Mouse (Mus musculus): ENCODE data around the gene Sipa1l2. TPM values are rescaled to one million over a fixed set of nuclear protein-coding genes. Genes with fewer than 3 reads are reported as not detected.
"Not testable (repeated sequence)": the region's sequence is repeated elsewhere in the genome, so short reads cannot be mapped to it uniquely, and the experiment has no call there.

Gene Sipa1l2
- total RNA-seq, 2 experiments from 2014 or later: 60.7 to 73.7 TPM

GRCm38 (mm10) chr8:125533709-125534108 is 35.9 kb downstream of the Sipa1l2 start:
- DNase-seq: peak in 1 of 2 experiments; percentile 40

- no peak for DNase-seq
These were observed 36.7 kb downstream of the Sipa1l2 start for GRCm38 (mm10) chr8:125532953-125533352.

- no peak for DNase-seq
These were observed 37.4 kb downstream of the Sipa1l2 start for GRCm38 (mm10) chr8:125532177-125532576.

GRCm38 (mm10) chr8:125531640-125532039 is 38.0 kb downstream of the Sipa1l2 start:
- no peak for DNase-seq

DNA sequence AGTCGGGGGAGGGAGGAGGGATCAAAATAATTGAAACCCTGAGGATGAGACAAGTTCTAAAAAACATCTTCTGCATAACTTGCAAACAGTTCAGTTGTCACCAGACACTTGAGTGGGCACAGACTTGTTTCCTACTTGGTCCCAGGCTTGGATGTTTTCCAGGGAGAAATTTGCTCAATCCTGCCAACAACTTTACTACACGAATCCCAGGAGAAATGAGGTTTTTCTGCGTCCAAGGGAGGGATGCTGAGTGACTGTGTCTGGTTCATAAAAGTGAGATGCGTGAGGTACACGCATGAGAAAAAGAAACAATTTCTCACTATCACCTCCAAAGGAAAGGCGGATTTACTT is 38.5 kb downstream of the Sipa1l2 start:
- no peak for DNase-seq

- DNase-seq: no peak
These were observed 39.2 kb downstream of the Sipa1l2 start for GRCm38 (mm10) chr8:125530187-125531087.

- no peak for DNase-seq
These were observed 40.6 kb downstream of the Sipa1l2 start for GRCm38 (mm10) chr8:125529019-125529418.

GRCm38 (mm10) chr8:125527941-125528340 is 41.7 kb downstream of the Sipa1l2 start:
- no peak for DNase-seq

DNA sequence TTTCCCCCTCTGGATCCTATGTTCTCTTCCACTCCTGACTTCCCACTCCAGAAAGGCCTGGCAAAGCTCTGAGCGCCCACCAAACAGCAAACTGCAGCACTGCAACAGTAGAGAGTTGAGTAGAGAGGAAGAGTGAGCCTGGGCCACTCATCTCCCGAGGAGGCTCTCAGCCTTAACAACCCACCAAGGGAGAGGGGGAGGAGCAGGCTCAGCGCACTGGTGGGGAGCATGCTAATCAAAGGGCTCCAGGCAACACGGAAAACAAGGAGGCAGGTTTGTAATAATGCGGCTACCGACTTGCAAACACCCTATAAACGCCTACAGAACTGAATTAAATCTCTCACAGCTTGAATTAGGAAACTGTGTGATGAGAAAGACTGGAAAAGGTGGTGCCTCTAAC is 42.6 kb downstream of the Sipa1l2 start:
- no peak for DNase-seq

GRCm38 (mm10) chr8:125526582-125526981 is 43.0 kb downstream of the Sipa1l2 start:
- DNase-seq: no peak

DNA sequence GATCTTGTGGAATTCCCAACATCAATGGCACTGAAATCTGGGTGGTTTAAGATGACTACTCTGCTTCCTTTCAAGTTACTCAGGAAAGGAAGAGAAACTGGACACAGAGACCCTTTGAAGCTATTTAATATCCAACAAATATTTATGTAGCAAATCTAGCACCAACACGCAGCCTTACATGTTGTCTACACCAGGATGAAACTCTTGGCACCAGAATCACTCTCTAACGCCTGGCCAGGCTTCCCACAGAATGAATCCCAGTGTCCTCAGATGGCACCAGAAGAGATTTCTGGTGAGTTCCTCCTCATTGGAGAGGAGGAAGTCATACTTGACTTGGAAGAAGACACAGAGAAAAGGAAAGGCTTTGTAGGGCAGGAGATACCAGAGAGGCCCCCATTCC is 45.1 kb downstream of the Sipa1l2 start:
- DNase-seq: no peak

GRCm38 (mm10) chr8:125523213-125523612 is 46.4 kb downstream of the Sipa1l2 start:
- no peak for DNase-seq

DNA sequence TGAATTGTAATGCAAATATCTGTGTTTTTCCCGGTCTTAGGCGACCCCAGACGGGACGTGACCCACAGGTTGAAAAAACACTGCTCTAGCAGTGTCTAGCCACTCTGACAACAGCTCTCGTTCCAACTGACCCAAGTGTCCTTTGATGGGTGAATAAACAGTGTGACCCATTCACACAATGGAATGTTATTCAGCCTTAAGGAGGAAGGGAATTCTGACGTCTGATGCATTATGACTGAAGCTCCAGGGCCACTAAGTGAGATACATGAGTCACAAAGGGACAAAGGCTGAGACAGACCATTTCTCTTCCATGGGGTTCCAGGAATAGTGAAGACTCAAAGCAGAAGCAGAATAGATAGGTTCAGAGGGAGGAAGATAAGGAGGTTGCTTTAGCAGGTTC is 47.5 kb downstream of the Sipa1l2 start:
- no peak for DNase-seq

DNA sequence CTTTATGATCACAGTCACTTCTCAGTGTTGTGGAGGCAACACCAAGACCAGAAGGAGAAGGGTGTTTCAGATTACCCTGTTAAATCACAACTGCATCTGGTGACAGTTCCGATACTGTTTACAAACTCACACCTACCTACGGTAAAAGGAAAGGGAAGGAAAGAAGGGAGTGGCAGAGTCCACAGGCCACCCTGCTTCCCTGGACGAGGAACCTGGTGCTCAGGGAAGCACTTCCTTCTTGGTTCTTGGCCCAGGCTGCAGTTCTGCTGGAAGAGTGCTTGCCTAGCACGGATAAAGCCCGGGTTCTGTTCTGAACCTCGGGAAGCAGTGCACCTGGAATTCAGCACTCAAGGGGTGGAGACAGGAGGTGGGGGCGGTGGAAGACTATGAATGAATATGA is 48.5 kb downstream of the Sipa1l2 start:
- DNase-seq: no peak

DNA sequence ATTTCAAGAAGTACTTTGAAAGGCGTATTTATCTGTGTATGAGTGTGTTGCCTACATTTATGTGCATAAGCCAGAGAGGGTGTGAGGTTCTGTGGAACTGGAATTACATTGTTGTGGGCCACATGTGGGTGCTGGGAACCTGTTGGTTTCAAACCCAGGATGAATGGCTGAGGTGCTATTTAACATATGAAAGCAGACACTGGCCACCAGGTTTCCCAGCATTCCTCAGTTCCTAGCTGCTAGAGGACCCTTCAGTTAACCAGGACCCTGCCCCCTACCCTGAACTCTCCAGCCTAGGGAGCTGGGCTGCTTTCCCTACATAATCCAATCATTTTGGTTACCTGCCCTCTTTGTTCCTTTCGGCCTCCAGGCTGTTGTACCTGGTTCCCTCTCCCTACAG is 49.3 kb downstream of the Sipa1l2 start:
- DNase-seq: not testable (repeated sequence)

GRCm38 (mm10) chr8:125518951-125519350 is 50.7 kb downstream of the Sipa1l2 start:
- DNase-seq: no peak

DNA sequence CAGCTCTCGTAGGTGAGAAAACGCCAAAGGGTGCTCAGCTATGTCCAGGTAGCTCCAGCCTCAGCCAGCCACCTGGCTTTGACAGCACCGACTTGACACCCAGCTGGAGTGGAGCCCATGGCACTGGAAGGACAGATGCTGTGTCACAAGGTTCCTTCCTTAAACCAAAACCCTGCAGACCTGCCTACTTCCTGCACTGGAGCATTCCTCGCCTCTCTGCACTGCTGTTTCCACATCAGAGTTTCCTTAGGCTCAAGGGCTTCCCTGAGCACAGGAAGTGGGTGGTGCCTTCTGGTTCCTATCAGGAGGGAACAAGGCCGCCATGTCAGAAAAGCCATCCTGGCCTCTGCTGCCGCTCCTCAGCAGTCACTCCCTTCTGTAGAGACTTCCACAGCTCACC is 51.3 kb downstream of the Sipa1l2 start:
- no peak for DNase-seq

- DNase-seq: no peak
These were observed 52.2 kb downstream of the Sipa1l2 start for GRCm38 (mm10) chr8:125517397-125517796.

GRCm38 (mm10) chr8:125516115-125516905 is 53.3 kb downstream of the Sipa1l2 start:
- DNase-seq: no peak

- DNase-seq: no peak
These were observed 53.9 kb downstream of the Sipa1l2 start for GRCm38 (mm10) chr8:125515665-125516064.

- DNase-seq: no peak
These were observed 55.7 kb downstream of the Sipa1l2 start for GRCm38 (mm10) chr8:125513935-125514334.

DNA sequence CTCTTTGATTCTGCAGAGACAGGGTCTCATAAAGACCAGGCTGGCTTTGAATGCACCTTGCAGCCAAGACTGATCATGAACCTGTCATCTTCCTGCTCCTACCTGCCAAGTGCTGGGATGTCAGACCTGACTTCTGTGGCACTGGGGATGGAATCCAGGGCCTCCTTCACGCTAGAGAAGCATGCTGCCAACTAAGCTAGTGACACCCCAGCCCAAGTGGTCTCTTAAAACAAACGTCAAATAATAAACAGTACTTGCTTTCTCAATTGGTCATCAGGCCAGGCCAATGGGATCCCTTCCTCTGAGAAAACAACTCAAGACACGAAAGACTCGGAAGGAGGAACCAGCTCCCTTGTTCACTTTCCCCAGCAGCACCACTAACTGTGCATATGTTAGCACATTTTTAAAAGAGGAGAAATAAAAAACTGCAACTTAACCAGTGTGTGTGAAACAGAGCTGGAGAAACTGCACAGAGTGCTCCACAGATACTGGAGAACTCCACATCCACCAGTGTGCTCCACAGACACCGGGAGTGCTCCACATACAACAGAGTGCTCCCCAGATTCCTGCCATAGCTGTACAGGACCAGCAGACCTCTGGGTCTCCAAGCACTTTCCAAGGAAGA is 56.3 kb downstream of the Sipa1l2 start:
- DNase-seq: no peak

GRCm38 (mm10) chr8:125512561-125512960 is 57.0 kb downstream of the Sipa1l2 start:
- no peak for DNase-seq
